Mouse (Mus musculus): ENCODE results near the gene Enpp7.

Gene Enpp7

DNA sequence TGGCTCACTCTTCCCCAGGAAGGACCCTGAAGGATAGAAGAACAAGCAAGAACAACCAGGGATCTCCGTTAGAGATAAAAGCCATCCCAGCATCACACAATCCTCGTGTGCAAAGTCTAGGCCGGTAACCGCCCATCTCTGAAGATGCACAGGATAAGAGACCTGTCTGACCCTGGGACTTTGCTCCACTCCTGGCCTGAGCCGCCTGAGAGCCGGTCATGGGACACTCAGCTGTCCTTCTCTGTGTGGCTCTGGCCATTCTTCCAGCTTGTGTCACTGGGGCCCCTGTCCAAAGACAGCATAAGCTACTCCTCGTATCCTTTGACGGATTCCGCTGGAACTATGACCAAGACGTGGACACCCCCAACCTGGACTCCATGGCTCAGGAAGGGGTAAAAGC lies at the start of gene Enpp7:
Gene Enpp7, plus strand, starts transcription at position 190 of the 400 bp plus-strand sequence.
- no peak for DNase-seq (ENCODE audit: low spot score in 2 of 2)

DNA sequence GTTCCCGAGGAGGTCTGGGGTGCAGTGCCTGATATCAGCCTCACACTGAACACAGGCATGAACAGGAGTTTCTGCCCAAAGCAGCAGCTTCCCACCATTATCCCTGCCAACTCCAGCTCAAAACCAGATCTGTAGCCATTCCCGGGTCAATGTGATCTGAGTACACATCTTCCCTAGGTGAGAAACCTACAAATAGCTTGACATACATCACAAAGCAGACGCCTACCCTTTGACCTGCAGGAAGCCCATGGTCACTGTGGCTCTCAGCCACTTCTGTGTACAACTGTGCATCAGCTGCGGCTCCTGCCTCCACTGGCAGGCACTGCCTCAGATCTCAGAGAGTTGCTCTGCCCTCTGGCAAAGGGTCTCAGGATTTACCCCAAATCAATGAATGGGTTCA lies 48.3 kb upstream of the Enpp7 start:
- DNase-seq (ENCODE audit: low spot score in 2 of 2) = no peak

DNA sequence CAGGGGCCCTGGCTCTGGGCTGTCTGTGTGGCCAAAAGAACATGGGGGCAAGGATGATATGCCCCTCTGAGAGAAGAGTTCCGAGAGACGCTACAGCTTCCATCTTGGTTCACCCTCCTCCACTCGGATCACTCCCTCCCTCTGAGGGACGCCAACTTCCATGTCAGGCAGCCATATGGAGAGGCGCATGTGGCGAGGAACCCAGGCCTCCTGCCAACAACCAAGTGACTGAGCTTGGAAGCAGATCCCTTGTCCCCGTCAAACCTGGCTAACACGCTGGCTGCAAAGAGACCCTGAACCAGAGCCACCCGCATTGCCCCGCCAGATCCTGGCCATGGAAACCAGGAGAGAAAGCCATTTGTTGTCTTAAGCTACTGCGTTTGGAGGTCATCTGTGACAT lies 47.4 kb upstream of the Enpp7 start:
- DNase-seq (ENCODE audit: low spot score in 2 of 2) = no peak

DNA sequence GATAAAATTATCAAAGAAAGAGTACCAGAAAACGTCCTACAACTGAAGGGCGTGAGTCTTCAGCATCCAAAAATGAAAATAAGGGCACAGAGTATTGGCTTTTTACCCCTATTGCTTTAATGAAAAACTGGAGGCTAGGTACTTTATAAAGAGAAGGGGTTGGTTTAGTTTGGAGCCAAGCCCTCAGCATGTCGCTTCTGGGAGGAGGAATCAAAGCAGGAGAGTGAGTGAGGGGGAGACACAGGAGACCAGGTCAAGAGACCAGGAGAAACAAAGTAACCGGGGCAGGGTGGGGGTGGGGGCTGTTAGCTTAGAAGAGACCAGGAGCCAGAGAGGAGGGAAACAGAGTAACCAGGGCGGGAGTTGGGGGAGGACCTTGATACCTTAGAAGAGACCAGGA lies 46.7 kb upstream of the Enpp7 start:
- no peak for DNase-seq (ENCODE audit: low spot score in 2 of 2)

DNA sequence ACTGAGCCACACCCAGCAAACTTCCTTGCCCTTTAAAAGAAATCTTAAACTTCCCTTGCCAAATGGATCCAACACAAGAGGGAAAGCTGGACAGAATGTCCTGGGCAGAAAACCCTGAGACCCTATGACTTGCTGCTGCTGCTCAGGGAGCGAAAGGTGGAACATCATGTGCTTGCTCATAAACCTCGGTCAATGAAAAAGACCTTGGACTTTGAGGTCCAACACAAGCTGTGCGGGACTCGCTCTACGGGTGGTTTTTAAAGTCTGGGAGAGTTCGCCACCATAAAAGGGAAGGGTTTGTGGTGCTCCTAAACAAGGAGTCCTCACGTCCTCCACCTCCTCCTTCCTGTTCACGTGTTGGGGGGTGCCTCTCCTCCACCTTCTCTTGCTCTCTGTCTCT lies 42.1 kb upstream of the Enpp7 start:
- no peak for DNase-seq (ENCODE audit: low spot score in 2 of 2)

DNA sequence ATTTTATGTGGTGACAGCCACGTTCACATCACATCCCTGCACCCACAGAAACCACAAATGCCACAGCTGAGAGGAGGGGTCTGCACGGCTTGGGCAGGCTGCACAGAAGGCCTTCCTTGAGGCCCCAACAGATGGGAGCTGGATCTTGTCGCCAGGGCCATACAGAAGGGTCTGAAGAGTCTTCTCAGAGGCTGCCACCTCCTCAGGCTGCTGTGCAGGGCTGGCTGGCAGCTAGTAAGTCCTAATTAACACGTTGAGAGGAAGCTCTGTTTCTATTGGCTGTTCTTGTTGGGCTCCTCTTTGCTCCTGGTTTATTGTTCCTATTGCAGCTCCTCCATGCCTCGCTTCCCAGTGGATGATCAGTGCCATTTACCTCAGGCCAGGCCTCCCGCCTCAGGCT lies 33.0 kb upstream of the Enpp7 start:
- DNase-seq (ENCODE audit: low spot score in 2 of 2) = no peak

DNA sequence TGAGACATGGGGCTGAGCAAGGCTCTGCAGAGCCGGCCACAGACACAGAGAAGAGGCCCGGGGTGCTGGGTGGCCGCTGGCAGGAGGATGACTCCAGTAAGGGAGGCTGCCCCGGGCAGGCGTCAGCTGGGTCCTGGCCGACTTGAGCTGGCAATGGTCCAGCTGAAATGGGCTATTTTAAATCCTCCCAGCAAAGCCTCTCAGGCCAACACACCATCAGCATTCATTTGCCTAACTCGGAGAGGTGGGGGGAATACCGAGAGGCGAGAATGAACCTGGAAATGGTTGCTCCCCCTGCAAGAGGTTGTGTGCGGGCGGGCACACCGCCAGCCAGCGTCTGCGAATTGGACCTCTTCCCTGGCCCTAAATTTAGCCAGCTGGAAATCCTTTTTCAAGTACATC lies 30.9 kb upstream of the Enpp7 start:
- DNase-seq (ENCODE audit: low spot score in 2 of 2) = no peak

DNA sequence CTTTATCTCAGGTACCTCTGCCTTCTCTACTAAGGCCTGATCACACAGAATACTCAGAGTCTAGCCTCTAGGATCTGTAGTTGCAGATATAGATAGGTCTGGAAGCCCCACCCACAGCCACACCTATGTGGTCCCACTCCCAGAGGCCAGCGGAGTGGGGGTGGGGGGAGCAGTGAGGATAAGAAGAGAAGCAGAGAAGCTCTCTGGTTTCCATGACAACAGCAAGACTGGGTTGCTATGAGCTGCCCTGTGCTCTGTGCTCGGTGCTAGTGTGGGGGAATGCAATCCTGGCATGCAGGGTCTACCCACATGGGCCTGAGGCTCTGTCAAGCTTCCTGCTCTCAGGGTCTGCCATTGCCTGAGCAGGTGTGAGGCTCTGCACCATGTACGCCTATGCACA lies 27.3 kb upstream of the Enpp7 start:
- no peak for DNase-seq (ENCODE audit: low spot score in 2 of 2)

DNA sequence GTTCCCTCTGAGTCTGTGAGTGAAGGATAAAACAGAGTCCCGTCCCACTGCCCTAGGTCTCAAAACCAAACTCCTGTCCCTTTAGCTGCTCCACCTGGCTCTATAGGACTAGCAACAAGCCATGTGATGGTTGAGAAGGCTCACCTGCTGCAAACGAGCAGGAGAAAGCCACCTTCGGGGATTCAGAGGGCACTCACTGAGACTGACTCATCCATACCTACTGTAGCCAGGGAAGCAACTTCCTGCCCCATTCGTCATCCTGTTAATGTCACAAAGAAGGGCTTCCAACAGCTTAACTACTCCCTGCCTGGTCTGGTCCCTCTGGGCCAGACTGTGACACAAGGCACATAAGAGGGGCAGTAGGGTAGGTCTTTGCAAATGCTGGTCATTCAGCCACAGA lies 25.5 kb upstream of the Enpp7 start:
- DNase-seq (ENCODE audit: low spot score in 2 of 2) = no peak

DNA sequence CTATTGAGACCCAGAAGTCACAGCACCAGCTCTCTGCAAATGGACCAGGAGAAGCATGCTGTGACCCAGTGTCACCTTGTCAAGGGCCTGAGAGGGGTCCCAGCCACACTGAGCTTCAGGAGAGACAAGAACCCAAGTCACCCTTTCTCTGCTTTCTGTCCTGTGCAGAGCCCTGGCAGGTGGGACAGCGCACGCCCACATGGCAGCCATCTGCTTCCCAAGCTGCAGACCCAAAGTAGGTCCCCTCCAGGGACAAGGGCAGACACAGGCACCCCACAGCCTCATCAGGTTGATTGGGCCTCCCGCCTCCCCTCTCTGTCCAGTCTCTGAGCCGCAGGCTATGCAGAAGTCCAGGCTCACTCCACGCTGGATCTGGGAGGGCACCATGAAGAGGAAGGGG lies 24.1 kb upstream of the Enpp7 start:
- no peak for DNase-seq (ENCODE audit: low spot score in 2 of 2)

DNA sequence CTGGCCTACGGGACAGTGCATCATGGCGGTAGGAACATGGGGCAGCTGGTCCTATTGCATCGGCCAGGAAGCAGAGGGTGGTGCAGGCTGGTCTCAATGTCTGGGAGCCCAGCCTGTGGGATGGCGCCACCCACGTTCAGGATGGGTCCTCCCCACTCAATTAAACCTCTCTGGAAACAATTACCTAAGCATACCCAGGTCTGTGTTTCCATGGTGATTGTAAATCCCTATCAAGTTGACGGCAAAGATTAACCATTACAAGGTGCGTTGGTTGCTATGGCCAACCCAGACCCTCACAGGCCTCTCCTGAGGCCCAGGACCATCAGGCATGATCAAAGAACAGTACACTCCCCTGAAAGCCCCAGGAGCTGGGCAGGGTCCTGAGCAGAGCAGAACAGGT lies 22.9 kb upstream of the Enpp7 start:
- DNase-seq (ENCODE audit: low spot score in 2 of 2) = no peak

DNA sequence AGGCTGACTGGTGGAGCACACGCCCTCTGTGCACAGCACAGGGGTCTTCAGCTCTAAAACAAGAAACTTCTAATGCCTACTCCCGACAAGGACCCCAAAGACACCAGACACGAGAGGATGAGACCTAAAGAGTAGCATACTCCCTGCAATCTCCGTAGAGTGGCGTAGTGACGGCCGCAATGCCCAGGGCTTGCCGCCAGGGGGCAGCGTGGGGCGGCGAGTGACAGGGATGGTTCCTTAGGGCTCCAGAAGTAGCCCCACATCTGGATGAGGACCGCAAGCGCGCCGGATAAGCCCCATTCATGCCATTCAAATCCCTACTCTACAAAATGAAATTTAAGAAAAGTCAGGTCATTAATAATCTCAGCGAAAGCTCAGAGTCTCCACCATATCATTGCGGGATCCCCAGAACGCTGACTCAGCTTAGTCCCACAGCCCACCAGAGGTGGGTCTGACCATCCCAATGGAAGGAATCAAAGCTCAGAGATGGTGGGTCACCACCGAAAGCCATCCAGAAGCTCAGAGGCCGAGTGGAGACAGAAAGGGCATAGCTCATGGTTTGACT lies 16.4 kb upstream of the Enpp7 start:
- peak in 1 of 2 experiments; percentile 66 for DNase-seq (ENCODE audit: low spot score in 2 of 2)

DNA sequence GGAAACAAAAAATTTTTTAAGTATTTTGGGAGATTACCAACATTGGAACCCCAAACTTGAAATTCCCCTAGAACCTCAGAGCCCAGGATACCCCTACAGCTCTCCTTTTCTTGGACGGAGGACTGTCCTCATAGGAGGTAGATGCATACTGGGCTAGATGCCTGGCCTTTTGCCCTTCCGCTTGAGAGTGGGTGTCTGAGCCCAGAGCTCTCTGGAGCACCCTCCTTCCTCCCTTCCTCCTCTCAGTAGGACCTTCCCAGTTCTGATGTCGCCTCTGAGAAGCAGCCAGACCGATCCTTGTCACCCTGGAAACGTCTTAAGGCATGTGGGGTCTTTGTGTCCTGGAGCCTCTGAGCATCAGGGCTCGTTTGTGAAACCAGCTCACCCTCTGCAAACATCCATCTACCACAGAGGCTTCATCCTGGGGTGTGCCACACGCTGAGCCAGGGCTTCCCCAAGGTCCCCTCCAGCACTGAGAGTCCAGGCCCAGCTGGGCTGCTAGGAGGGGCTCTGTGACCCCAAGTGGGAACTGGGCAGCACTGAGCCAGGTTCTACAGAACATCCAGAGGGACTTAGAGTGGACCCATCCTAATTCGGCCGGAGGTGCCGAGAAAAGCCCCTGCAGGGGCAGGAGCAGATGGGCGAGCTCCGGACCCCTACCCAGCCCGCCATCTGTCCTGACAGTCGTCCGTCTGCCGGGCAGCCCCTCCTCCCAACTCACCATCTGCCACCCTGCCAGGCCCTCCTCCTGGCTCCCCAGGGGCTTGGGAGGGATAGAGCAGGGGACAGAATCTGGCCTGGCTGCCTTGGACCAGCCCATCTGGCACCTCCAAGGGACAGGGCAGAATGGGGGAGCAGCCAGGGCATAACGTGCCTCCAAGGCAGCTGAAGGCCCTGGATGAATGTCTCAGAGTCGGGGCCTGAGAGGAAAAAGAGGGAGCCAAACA lies 15.3 kb upstream of the Enpp7 start:
- DNase-seq (ENCODE audit: low spot score in 2 of 2) = no peak

DNA sequence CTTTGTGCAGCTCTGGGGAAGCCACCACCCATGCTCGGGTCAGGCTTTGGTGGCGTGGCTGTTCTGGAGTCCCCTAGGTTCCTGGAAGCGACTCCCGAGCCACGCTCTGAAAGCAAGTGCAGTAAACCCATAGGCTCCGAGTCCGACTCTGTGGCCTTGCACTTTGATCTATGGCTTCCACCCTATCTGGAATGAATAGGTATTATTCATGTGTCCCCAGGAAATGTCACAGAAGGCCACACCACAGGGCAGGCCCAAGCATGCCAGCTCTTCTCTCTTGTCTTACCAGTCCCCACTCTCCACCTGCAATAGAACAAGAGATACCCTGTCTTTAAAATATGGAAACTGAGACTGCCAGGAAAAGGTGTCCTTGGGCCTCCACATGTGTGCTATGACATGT lies 13.6 kb upstream of the Enpp7 start:
- no peak for DNase-seq (ENCODE audit: low spot score in 2 of 2)

DNA sequence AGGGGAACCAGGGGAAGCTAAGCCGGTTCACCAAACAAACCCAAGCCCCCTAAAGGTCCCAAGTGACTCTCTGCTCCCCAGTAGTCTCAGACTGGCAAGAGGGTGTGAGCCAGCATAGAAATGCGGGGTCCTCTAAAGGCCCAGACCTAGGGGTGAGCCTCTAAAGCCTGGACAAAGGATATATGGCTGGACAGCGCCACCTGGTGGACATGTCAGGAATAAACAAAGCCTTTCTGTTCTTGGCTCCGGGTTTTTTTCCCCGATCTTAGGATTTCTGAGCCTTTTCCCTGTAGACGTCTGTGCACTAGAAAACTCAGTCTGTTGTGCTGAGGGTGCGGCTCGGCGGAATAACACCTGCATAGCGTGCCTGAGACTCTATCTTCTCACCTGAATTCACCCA lies 12.6 kb upstream of the Enpp7 start:
- peak in 1 of 2 experiments; percentile 56 for DNase-seq (ENCODE audit: low spot score in 2 of 2)

DNA sequence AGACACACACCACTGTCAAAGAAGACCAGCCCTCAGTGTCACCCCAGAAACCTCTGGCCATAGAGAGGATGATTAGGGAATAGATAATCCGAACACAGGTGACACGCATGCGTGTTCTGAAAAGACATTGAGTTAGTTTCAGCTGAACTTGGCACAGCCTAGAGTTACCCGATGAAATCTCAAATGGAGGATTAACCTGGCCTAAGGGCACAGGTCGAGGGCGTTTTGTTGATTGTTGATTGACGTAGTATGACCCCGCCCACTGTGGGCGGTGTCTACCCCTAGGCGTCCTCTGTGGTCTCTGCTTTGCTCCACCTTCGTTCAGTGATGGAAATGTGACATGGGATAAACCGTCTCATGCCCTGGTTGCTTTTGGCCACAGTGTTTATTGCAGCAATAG lies 12.1 kb upstream of the Enpp7 start:
- peak in 1 of 2 experiments; percentile 14 for DNase-seq (ENCODE audit: low spot score in 2 of 2)

DNA sequence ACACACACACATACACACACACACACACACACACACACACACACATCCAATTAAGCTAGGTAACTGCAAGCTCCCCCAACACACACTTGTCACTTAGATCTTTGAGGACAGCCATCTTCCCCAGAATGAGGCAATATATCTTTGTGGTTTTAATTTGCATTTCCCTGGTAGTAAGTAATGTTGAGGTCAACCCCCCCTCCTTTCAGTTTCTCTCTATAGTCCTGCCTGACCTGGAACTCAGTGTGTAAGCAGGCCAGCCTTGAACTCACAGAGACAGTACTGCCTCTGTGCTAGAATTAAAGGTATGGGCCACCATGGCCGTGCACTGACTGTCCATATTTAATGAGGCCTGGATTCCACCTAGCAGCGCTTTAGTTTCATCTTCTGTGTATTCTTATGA lies 7.6 kb upstream of the Enpp7 start:
- DNase-seq (ENCODE audit: low spot score in 2 of 2) = no peak

DNA sequence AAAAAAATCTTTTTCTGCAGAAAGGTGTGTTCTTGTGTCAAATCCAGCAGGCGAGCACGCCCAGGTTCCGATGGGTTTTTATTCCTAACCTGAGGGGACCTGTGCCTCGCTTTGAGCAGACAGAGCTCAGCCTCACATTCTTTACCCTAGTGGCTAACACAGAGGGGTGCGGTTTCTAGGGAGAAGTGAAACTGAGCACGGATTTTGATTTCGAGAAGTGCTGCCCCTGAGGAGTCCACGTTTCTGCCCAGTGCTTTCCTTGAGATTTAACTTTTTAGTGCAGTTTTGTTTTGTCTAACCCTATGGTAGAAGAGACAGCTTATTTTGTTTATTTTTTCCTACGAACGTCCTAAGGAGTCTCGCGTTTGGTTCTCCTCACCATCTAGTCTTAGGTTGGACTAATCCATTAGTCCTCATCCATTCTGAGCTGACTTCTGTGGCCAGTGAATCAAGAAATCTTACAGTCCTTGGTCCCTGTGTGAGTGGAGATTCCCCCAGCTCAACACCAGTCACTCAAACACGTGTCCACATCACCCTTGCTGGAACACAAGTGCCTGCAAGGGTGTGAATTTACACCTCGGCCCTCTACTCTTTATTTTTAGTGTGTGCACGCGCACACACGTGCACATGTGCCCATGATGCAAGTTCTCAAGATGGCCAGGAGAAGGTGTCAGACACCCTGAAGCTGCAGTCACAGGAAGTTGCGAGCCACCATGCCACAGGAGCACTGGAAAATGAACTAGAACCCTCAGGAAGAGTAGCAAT lies 6.8 kb upstream of the Enpp7 start:
- no peak for DNase-seq (ENCODE audit: low spot score in 2 of 2)

DNA sequence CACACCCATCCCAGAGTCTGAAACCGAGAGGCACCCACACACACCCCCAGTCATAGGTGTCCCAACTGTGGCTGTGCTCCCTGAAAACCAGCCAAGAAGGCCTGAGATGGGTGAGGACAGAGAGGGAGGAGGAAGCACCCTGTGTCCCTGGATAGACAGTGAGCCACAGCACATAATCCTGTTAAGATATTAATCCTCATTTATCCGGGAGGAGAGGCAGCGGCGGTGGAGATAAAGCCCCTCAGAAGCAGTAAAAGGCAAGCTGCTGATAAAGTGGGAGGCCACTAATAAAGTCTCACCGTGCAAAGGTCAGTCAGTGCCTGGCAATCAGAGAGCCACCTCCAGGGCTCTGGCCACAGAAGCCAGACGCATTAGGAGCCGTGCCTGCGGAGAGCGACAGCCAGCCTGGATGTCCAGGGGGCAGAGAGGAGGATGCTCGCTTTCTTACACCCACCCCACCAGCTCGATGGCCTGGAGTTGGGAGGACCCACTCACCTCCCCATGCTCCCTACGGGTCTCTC lies 5.3 kb upstream of the Enpp7 start:
- DNase-seq (ENCODE audit: low spot score in 2 of 2) = no peak

DNA sequence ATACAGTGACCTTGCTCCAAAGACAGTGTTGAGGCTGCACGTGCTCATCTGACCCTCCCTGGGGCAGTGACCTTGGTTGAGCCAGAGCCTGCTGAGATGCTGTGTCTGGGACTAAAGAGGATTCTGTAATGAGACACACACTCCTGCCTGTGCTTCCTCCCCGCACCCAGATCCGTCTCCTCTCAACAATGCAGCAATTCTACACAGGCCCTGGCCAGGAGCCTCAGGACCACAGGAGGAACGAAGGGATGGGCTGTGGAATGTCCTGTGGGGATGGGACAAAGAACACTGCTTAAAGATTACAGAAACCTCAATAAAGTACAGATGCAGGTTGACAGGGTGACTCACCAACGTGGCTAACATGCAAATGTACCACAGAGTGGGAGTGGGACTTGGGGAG lies 2.4 kb upstream of the Enpp7 start:
- no peak for DNase-seq (ENCODE audit: low spot score in 2 of 2)

DNA sequence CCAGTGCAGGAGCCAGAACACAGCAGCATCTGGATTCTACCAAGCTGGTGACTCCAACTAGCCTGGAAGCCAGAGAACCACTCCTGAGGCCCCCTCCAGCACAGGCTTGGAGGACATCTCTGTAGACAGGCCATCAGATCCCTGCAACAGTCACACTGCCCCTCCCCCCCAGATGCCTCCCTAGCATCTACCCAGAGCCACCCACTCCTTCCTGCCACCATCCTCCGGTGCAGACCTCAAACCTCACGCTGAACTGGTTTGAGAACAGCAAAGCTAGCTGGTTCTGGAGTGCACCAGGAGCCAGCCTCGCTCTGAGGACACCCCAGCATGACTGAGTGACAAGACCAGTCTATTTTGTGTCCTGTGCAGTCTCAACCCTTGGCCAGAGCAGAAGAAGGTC lies 4.8 kb downstream of the Enpp7 start:
- peak; percentile 77 to 81 for DNase-seq (ENCODE audit: low spot score in 2 of 2)

DNA sequence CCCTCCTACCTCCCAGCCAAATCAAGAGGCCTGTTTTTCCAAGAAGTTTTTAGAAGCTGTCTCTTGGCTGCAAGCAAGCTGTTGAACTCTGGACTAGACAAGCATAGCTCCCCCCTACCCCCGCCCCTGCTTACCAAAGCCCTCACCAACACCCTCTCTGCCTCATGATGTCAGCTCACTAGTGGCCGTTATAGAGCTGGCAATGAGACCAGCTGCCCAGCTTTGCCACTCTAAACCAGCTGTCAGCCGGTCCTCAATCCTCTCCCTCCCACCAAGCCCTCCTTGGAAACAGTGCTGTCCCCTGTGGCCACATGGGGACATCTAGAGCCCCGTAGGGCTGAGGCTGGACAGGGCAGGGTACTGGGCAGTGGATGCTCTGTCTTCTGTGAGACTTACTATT lies 7.5 kb downstream of the Enpp7 start:
- no peak for DNase-seq (ENCODE audit: low spot score in 2 of 2)

DNA sequence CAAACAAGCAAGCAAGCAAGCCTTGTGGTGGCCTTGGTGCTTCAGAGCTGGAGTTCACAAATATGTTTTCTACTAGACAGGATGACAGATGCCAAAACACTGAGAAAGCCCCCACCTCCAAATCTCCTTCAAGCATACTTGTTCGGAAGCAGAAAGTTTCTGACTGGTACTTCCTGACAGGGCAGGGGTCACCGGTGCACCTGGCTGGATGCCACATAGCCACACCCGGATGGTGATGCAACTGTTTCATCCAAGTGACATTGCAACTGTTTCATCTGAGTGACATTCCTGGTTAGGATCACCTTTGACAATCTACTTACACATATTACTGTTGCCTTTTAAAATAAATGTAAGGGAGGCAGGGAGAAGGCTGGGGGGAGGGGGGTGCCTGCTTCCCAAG lies 9.2 kb downstream of the Enpp7 start:
- DNase-seq (ENCODE audit: low spot score in 2 of 2) = no peak
